Mouse (Mus musculus) bone marrow, adult 2 months (tissue): ENCODE data around the gene Cox7a2l.

Experiments used
- CTCF ChIP-seq: fragments of 200-500 bp; IDR thresholded peaks from 2 replicates; pipeline ENCODE4 v1.5.1; 2011; ENCODE audit warnings: low read length, control low read depth; ENCODE audit not compliant: control insufficient read depth, insufficient read depth
- POLR2A ChIP-seq: fragments of 200-500 bp; IDR thresholded peaks from 2 replicates; pipeline ENCODE4 v1.6.1; 2011; ENCODE audit warnings: low read depth, mild to moderate bottlenecking, control low read depth, low read length, borderline replicate concordance; ENCODE audit not compliant: control insufficient read depth

- TF ChIP-seq CTCF (no peak), POLR2A (no peak)
These were observed 48.4 kb upstream of the Cox7a2l start for GRCm38 (mm10) chr17:83565506-83565905.
